Mouse (Mus musculus) ZHBTc4 (cell line): Measurements from ENCODE around the gene Nfkbil1.

ENCODE experiments used
- DNase-seq: peaks from one replicate; pipeline ENCODE4 v3.0.0-alpha.2; 2011; ENCODE audit warnings: low read depth, low spot score

The Nfkbil1 gene

DNA sequence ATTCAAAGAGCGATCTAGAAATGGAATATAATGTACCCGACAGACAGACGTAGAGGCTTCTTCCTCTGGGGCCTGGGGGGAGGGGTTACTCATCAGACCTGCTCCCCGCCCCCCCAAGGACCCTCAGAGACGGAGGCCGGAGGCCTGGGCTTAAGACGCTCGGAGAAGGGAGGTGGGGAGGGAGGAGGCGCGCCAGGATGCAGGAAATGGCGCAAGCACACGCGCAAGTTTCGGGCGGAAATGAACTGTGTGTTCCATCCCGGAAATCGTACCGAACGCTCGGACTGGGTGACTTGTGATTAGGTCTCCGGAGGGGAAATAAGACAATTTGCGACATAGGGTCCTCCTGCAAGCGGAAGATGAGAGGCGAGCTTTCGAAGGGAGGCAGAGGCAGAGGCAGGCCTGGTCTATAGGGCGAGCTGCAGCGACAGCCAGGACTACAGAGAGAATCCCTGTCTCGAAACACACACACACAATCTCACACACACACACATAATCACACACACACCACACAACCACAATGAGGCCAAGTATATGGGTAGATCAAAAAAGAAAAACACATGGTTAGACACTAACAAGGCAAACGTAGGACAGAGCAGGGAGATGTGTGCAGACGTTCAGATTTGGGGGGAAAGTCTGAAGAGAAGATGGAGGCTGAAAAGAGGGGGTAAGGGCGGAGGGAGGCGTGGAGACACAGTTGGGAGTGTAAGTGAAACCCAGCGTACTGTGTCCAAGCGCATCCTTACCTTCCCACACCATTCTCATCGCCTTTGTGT lies at the start of gene Nfkbil1:
Nfkbil1 (minus strand) TSS at position 179 of the 776 bp plus-strand sequence.
- DNase-seq = peak; percentile 96

DNA sequence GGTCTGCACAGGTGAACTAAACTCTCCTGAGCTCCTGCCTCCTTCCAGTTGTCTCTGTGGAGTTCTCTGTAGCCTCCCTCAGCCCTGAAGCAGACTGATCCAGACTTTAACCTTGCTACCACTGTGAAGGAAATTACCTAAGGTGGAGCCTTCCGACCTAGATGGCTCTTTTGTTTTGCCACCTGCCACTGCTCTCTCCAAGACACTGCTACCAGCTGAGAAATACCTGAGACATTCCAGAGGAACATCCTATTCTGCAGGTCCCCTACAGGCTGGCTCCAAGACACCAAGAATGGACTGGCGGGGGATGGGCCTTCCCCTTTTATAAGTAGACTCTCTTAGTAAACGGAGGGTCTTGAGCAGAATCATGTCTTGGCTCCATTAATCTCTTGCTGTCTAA lies 44.7 kb upstream of the Nfkbil1 start:
- DNase-seq = peak; percentile 59

DNA sequence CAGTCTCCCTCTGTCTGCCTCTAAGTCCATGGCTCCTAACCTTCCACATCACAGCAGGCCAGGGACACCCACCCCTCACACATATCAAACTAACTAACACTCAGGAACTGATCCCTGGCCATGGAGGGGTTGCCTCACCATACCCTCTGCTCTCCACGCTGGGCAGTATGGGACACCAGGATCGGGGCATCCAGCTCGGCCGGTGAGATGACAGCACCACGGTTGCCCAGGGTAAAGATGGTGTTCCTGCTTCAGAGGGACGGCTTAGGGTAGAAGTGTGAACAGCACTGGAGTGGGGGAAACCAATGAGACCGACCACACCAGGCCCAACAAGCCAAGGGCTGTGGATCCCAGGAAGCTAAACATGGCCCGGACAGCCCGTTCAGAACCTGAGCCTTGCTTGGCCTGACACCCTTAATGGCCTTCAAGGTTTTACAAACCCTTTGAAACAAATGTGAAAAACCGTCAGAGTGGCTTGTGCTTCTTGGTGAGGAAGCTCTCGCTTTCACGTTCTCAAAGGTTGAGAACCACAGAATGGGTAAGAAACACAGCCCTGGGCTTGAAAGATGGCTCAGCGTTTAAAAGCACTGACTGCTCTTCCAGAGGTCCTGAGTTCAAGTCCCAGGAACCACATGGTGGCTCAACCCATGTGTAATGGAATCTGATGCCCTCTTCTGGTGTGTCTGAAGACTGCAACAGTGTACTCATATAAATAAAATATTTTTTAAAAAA lies 43.5 kb upstream of the Nfkbil1 start:
- no peak for DNase-seq

DNA sequence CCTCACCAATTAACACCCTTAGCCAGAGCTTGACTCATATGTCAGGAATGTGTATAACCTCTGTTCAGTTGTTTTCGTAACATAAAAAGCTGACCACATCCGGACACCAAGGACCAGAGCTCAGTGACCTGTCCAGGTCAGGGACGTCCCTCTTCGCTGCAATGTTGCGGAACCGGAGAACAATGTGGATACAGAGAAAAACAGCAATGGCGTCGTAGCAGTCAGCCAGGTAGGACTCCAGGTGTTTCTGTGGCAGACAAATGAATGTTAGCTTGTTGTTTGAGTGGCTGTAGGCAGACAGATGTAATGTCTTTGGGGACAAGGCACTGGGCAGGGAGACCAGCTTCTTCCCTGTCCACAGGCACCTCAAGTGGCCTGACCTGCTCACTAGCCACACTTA lies 42.5 kb upstream of the Nfkbil1 start:
- no peak for DNase-seq

DNA sequence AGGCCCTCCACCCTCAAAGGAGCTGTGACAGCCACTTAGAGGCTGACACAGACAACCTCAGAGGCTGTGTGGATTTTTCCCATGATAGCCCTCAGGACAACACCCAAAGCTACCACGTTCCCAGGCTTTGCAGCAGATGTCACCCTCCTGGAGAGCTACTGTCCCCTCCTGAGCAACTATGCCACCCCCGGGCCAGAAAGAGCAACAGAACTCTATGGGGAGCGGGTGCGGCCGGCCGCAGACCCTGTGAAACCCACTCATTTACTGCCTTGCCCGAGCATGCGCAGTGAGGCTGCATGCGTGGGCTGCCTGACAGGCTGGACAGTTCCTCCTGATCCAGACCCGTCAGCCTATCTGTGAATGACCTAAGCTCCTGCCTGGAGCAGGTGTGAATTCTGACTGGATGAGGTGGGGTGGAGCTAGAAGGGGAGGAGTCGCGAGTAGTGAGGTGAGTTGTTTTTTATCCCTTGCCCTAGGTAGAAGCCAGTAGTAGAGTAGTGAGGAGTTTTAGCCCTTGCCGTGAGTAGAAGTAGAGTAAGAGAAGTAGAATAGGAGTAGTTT lies 40.8 kb upstream of the Nfkbil1 start:
- peak; percentile 62 for DNase-seq

DNA sequence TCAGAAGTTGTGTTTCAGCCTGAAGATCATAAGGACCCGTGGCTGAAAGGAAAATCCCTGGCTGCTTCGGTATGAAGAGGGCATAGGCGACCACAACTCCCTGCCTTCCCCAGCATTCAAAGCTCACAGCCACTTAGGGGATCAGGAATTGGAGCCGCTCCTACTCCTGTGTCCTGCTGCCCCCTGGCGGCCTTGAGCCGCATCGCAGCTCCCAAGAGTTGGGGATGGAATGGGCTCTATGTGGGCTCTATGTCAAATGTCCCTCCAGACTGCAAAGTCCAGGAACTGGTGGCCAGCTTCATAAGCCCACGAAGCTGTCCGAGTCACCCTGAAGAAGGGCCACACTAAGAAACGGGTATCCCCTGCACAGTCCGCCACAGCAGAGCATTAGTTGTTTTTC lies 39.2 kb upstream of the Nfkbil1 start:
- DNase-seq = peak; percentile 85

DNA sequence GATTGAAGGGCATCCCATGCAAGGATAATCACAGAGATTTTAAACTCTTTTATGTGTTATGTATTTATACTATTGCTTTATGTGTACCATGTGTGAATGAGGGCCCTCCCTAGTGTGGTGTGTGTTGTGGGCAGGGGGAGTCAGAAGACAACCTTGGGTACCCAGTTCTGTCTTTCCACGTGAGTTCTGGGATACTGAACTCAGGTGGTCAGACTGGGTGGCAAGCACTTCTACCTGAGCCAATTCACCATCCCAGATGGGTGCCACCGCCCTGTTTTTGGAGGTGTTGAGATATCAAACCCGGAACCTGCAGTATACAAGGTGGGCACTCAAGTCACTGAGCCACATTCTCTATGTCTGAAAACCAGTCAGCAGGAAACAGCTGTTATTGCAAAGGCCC lies 36.7 kb upstream of the Nfkbil1 start:
- DNase-seq = no peak

DNA sequence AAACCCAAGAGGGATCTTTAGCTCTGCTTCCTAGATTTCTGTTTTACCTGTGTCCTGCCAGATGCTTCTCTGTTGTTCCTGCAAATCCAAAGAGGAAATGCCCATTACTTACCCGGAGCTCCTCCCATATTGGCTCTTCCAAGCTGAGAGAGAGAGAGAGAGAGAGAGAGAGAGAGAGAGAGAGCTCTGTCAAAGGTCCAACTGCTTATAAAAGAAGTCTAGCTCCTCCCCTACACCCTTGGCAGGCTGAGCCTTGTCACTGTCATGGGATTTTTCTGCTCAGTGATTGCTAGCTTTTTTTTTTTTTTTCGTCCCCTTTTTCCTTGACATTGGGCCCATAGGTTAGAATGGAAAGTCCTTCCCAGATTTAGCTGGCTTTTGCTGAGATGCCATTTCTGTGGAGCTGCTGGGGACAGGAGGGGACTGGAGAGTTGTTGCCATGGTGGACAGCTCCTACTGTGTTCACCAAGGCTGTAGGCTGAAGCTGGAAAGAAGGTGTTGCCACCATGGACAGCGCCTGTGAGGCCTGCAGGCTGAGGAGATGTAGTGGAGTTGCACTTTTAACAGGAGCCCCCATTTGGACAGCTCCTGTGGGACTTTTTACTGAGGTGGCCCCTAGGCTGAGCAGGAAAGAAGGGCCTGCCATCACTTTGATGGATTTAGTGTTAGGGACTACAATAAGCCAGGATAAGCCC lies 34.2 kb upstream of the Nfkbil1 start:
- peak; percentile 83 for DNase-seq

DNA sequence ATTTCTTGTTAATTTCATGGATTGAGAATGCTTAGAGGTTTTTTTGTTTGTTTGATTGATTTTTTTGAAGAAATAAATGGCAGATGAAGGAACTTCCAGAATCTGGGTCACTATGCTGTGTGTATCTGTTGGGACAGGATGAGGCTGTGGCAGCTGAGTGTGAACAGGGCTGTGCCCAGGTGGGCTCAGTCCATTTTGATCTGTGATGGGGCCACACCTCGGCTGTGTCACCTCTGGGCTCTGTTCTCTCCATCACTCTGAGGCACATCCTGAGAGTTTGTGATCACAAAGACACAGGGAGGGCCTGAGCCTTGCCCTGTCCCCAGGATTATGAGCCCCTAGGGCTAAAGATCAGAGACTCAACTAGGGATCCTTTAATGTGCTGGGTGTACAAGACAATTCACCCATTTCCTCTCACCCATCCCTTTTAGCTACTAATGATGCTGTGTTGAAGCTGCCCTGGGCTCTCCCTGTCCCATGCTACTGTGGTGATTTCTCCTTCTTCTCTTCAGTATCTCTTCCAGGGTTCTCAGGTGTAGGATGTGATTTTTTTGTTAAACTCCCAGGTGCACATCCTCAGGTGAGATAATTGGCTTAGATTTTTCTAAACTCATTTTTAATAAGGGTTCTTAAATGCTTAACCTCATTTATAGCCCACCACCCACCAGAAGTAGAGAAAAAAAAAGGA lies 32.0 kb upstream of the Nfkbil1 start:
- DNase-seq = no peak

DNA sequence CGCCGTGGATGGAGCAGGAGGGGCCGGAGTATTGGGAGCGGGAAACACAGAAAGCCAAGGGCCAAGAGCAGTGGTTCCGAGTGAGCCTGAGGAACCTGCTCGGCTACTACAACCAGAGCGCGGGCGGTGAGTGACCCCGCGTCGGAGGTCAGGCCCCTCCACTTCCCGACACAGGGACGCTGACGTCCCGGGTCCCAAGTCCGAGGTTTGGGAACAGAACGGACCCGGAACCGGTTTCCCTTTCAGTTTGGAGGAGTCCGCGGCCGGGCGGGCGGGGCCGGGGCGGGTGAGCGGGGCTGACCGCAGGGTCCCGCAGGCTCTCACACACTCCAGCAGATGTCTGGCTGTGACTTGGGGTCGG lies 27.9 kb upstream of the Nfkbil1 start:
- DNase-seq = no peak

DNA sequence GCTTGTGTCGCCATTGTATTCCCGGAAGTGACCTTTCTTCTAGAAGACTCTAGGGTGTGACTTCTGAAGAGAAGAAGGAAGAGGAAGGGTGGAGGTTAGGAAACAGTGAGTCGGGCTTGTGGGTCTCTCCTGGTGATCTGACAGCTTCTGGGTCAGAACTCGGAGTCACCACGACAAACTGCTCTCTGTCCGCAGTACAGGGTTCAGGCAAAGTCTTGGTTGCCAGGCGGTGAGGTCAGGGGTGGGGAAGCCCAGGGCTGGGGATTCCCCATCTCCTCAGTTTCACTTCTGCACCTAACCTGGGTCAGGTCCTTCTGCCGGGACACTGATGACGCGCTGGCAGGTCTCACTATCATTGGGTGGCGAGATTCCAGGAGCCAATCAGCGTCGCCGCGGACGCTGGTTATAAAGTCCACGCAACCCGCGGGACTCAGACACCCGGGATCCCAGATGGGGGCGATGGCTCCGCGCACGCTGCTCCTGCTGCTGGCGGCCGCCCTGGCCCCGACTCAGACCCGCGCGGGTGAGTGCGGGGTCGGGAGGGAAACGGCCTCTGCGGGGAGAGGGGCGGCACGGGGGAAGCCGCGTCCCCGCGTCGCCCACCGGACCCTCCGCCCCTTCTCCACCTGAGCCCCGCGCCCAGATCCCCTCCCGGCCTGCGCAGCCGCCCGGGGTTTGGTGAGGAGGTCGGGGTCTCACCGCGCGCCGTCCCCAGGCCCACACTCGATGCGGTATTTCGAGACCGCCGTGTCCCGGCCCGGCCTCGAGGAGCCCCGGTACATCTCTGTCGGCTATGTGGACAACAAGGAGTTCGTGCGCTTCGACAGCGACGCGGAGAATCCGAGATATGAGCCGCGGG lies 27.3 kb upstream of the Nfkbil1 start, which contains the start of gene H2-D1:
H2-D1 (plus strand) TSS at position 67 of the 859 bp plus-strand sequence.
- peak; percentile 90 for DNase-seq

DNA sequence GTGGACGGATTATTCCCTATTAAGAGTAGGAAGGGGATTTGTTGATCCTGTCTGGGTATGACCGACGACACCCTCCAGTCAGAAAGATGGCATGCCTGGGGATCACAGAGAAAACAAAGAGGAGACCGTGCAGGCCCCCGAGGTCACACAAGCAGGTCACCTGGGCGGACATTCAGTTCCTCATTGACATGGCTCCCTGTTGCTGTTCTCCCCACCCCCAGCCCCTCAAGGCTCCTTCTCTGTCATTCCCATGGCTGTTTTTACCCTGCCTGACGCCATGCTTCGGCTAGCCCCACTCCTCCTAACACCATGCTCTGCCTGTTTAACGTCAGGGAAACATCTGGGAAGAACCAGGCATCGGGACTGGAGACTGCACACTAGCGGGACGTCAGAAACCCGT lies 26.1 kb upstream of the Nfkbil1 start:
- DNase-seq = no peak

DNA sequence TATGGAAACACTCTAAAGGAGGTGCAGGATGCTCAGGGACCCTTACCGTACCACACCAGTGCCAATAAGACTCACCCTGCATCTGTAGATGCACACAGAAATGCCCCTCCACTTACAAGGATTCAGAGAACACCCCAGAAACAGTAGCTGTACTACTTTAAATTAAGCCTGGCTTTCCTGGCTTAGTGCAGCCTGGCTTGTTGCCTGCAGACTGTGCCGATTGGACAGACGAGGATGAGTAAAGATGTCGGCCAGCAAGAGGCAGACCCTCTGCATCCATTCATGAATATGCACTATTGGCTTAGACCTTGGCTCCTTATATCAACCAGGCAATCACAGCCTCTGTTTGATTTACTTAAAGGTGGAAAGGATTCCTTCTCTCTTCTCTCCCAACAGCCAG lies 24.0 kb upstream of the Nfkbil1 start:
- no peak for DNase-seq

DNA sequence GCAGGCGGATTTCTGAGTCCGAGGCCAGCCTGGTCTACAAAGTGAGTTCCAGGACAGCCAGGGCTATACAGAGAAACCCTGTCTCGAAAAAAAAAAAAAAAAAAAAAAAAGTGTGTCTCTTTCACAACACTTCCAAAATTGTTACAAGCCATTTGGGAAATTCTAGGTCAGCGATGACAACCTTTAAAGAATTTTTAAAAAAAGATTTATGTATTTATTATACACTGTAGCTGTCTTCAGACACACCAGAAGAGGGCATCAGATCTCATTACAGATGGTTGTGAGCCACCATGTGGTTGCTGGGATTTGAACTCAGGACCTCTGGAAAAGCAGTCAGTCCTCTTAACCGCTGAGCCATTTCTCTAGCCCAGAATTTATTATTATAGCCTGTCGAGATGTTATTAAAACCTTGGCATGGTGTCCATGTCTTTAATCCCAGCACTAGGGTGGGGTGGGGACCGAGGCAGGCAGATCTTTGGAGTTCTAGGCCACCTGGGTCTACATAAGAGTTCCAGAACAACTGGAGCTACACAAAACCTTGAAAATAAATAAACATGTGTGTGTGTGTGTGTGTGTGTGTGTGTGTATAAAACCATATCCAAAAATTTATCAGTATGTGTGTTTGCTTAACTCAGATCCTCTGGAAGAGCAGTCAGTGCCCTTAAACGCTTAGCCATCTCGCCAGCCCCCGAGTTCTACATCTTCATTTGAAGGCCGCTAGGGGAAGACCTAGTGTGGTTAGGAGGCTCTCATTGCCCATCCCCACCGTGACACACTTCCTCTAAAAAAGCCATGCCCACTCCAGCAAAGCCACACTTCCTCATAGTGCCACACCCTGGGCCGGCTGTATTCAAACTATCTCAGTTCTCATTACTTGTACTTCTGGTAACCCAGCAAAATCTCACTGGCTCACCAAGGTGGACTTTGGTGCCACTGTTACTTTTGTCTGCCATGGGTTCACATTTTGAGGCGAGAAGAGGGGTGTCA lies 23.2 kb upstream of the Nfkbil1 start:
- DNase-seq = no peak

DNA sequence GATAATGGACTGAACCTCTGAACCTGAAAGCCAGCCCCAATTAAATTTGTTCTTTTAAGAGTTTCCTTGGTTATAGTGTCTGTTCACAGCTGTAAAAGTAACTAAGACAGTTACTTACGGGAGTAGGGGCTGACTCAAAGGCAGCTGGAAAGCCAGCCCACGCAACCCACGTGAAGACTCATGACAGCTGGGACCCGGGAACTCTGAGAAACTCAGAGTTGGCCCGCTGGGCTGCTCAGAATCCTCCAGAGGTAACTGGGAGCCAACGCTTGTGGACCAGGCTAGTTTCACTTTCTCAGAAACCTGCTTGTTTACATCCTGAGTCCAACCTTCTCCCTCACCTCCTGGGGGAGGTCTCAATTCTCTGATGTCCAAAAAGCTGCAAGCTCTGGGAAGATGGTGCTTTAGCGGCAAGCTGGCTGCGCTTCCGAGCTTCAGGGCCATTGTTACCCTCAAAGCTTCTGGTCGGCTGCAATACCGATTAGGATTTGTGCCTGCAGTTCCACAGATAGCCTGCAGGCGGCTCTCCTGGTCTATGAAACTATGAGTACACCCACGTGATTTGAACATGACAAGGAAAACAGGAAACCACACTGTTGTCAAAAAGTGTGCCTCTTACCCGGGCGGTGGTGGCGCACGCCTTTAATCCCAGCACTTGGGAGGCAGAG lies 22.4 kb upstream of the Nfkbil1 start:
- DNase-seq = peak; percentile 96

DNA sequence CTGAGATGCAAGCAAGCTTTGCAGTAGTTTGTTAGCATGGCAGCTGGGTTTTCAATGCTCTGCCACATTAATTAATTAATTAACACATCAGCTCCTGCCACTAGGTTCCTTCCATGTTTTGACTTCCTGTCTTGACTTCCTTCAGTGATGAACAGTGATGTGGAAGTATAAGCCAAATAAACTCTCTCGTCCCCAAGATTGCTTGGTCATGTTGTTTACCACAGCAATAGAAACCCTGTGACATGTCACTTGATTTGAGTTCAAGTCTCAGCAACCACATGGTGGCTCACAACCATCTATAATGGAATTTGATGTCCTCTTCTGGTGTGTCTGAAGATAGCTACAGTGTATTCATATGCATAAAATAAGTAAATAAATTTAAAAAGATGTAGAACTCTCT lies 21.8 kb upstream of the Nfkbil1 start:
- DNase-seq = no peak

DNA sequence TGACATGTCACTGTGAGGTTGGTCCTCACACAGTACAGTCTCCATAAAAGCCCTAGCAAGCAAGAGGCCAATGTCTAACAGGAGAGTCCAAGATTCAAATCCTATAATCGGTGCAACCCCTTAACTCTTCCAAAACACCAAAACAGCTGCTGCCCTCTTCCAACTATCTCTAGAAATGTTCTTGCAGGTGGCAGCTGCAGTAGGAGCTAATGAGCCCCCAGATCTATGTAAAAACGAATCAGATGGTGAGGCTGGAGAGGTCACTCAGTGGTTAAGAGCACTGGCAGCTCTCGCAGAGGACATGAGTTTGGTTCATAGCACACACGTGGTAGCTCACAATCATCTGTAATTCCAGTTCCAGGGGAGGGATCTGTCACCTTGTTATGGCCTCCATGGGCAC lies 20.1 kb upstream of the Nfkbil1 start:
- no peak for DNase-seq

DNA sequence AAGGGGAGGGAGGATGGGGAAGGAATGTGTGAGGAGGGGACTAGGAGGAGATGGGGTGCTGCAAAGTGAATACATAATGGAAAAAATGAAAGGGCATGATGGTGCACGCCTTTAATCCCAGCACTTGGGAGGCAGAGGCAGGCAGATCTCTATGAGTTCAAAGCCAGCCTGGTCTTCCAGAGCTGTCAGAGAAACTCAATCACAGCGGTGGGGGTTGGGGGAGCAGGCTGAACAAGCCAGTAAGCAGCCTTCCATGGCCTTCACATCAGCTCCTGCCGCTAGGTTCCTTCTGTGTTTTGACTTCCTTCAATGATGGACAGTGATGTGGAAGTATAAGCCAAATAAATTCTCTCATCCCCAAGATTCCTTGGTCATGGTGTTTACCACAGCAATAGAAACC lies 19.7 kb upstream of the Nfkbil1 start:
- no peak for DNase-seq
